Mouse (Mus musculus): ENCODE measurements around the gene Pcbd2. TPM values are rescaled to one million over a fixed set of nuclear protein-coding genes. Genes with fewer than 3 reads are reported as not detected.
"Not testable (repeated sequence)": the region's sequence is repeated elsewhere in the genome, so short reads cannot be mapped to it uniquely, and the experiment has no call there.

Pcbd2 gene
- polyA plus RNA-seq, 1 experiment from 2014 or later: 66.0 TPM

DNA sequence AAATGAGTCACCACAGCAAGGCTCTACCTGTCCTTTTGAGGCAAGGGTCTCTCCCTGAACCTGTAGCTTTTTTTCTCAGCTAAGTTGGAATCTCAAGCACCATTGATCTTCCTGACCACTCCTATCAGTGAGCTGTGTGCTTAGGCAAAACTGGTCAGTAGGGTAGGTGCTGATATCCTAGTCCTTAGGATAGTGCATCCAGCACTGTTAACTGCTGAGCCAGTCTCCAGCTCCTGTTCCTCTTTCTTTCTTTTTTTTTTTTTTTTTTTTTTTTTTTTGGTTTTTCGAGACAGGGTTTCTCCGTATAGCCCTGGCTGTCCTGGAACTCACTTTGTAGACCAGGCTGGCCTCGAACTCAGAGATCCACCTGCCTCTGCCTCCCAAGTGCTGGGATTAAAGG lies 31.2 kb upstream of the Pcbd2 start:
- H3K4me3 ChIP-seq (ENCODE audit: low read length); ATAC-seq (ENCODE audit: low read depth); H3K27me3 ChIP-seq (ENCODE audit: control insufficient read depth, insufficient read depth, low read depth, low read length); H3K9ac ChIP-seq (ENCODE audit: low read length); H3K27ac ChIP-seq (ENCODE audit: low read length); H3K4me2 ChIP-seq (ENCODE audit: low read depth, low read length); H3K9me3 ChIP-seq (ENCODE audit: control insufficient read depth, low read length): not testable (repeated sequence)
- peaks cover 13% of the 10 kb centered on the region for H3K4me1 ChIP-seq (replicated peaks; ENCODE audit: control insufficient read depth, insufficient read depth, low read length)
- H3K36me3 ChIP-seq (ENCODE audit: control insufficient read depth, insufficient read depth, low read length): peaks cover 20% of the 10 kb centered on the region
- no CpG with 5 or more reads among the region's 3 CpGs for WGBS

DNA sequence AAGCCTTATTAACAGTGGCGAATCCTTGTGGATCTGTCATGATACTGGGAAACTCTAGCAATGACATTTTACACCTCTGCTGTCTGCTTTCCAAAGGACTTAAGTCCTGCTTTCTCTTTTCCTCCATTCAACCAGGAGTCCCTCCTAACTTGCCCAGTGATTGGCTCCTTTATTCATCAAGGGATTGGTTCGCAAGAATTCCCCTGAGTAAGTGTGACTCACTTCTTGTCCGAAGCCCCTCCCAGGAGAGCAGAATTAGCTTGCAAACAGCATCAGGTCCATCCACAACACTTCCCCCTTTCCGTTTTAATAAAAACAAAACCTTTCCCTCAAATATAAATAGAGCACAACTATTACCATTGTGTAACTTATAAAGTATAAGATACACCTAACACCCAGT lies 22.9 kb upstream of the Pcbd2 start:
- WGBS: 78% methylated on average over 4 of the region's 4 CpGs
- no peak overlapping the region for H3K9ac ChIP-seq (ENCODE audit: low read length)
- H3K4me2 ChIP-seq (ENCODE audit: low read depth, low read length): no peak overlapping the region
- peaks cover 41% of the 10 kb centered on the region for H3K36me3 ChIP-seq (ENCODE audit: control insufficient read depth, insufficient read depth, low read length)
- no peak for ATAC-seq (ENCODE audit: low read depth)
- H3K9me3 ChIP-seq (ENCODE audit: control insufficient read depth, low read length): peaks cover 5% of the 10 kb centered on the region
- H3K4me1 ChIP-seq (replicated peaks; ENCODE audit: control insufficient read depth, insufficient read depth, low read length): no peaks in the 10 kb centered on the region
- no peaks in the 10 kb centered on the region for H3K27me3 ChIP-seq (ENCODE audit: control insufficient read depth, insufficient read depth, low read depth, low read length)
- H3K4me3 ChIP-seq (ENCODE audit: low read length): no peak overlapping the region
- no peak overlapping the region for H3K27ac ChIP-seq (ENCODE audit: low read length)

DNA sequence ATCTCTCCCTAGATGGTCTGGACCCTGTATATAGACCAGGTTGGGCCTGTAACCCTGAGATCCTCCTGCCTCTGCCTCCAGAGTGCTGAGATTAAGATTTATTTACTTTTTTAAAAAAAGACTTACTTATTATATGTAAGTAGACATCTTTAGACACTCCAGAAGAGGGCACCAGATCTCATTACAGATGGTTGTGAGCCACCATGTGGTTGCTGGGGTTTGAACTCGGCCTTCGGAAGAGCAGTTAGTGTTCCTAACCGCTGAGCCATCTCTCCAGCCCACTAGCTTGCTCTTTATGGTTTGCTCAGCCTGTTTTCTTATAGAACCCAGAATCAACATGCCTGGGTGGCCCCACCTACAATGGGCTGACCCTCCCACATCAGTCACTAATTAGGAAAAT lies 14.3 kb upstream of the Pcbd2 start:
- Histone ChIP-seq H3K4me2 (ENCODE audit: low read depth, low read length) (no peak overlapping the region), H3K27me3 (ENCODE audit: control insufficient read depth, insufficient read depth, low read depth, low read length) (no peaks in the 10 kb centered on the region), H3K9ac (ENCODE audit: low read length) (no peak overlapping the region), H3K9me3 (ENCODE audit: control insufficient read depth, low read length) (no peaks in the 10 kb centered on the region), H3K4me3 (ENCODE audit: low read length) (no peak overlapping the region), H3K27ac (ENCODE audit: low read length) (no peak overlapping the region), H3K4me1 (replicated peaks; ENCODE audit: control insufficient read depth, insufficient read depth, low read length) (peaks cover 4% of the 10 kb centered on the region; the same call in 1 of the 2 replicates), H3K36me3 (ENCODE audit: control insufficient read depth, insufficient read depth, low read length) (peaks cover 1% of the 10 kb centered on the region; the same call in 1 of the 2 replicates)
- 90% methylated on average over 3 of the region's 3 CpGs for WGBS
- no peak for ATAC-seq (ENCODE audit: low read depth)

DNA sequence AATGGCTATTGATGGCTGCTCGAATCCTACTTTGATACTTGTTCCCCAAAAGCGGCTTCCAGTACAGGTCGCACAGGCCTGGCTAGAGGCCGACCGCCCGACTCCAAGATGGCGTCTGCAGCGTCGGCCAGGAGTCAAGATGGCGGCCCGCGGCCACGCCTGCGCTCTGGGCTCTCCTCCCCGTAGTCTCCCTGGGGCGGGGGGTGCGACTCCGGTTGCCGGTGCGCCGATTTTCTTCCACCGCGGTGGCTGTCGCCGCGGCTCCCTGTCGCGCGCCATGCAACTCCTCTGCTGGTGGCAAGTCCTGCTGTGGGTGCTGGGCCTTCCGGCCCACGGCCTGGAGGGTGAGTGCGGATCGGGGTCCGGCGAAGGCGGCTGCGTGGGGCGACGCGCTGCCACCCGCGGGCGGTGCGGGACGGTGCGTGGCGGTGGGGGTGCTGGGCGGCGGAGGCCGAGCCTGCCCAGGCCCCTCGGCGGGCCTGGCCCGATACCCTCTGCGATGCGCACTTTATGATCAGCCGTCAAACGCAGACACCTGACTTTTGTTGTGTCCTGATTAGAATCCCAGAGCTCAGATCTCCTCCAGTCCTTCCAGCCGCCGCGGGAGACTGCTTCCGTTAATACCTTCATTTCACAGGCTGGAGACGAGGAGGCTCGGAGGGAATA lies 12.5 kb upstream of the Pcbd2 start, which contains the start of gene Txndc15:
Txndc15 (plus strand) TSS at position 150 of the 666 bp plus-strand sequence.
- ATAC-seq (ENCODE audit: low read depth): peak; percentile 96
- Histone ChIP-seq H3K4me3 (ENCODE audit: low read length) (peak within 1 kb of the TSS; percentile 93), H3K27me3 (ENCODE audit: control insufficient read depth, insufficient read depth, low read depth, low read length) (no peaks in the 10 kb centered on the region), H3K4me2 (ENCODE audit: low read depth, low read length) (peak within 1 kb of the TSS; percentile 53), H3K4me1 (replicated peaks; ENCODE audit: control insufficient read depth, insufficient read depth, low read length) (peaks cover 4% of the 10 kb centered on the region; the same call in 1 of the 2 replicates), H3K9me3 (ENCODE audit: control insufficient read depth, low read length) (no peaks in the 10 kb centered on the region), H3K27ac (ENCODE audit: low read length) (peak within 1 kb of the TSS; percentile 79), H3K36me3 (ENCODE audit: control insufficient read depth, insufficient read depth, low read length) (peaks cover 12% of the 10 kb centered on the region; the same call in 1 of the 2 replicates), H3K9ac (ENCODE audit: low read length) (peak within 1 kb of the TSS; percentile 99)
- under 1% methylated on average over 58 of the region's 63 CpGs for WGBS

DNA sequence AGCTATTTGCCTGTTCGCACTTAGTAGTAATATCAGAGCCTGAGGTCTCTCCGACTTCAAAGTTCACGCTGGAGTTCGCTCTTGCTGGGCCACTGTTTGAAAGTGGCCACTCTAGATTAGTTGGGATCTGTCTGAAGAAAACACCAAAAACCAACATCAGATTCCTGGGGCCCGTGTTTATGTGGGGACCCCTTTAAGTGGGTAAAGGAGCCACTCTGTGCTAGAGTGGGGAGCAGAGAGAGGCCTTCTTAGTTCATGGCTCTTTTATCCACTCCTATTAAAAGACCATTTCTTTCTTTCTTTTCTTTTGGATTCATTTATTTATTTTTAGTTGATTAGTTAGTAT lies 12.0 kb upstream of the Pcbd2 start:
- Histone ChIP-seq H3K4me3 (ENCODE audit: low read length) (peak overlapping the region; percentile 93), H3K27me3 (ENCODE audit: control insufficient read depth, insufficient read depth, low read depth, low read length) (no peaks in the 10 kb centered on the region), H3K27ac (ENCODE audit: low read length) (peak overlapping the region; percentile 79), H3K4me2 (ENCODE audit: low read depth, low read length) (peak overlapping the region; percentile 53), H3K9ac (ENCODE audit: low read length) (peak overlapping the region; percentile 99), H3K9me3 (ENCODE audit: control insufficient read depth, low read length) (no peaks in the 10 kb centered on the region), H3K36me3 (ENCODE audit: control insufficient read depth, insufficient read depth, low read length) (peaks cover 14% of the 10 kb centered on the region; the same call in 1 of the 2 replicates), H3K4me1 (replicated peaks; ENCODE audit: control insufficient read depth, insufficient read depth, low read length) (peaks cover 4% of the 10 kb centered on the region; the same call in 1 of the 2 replicates)
- peak; percentile 10; the same call in 1 of the 2 replicates for ATAC-seq (ENCODE audit: low read depth)
- WGBS: 2% methylated on average over 5 of the region's 5 CpGs

DNA sequence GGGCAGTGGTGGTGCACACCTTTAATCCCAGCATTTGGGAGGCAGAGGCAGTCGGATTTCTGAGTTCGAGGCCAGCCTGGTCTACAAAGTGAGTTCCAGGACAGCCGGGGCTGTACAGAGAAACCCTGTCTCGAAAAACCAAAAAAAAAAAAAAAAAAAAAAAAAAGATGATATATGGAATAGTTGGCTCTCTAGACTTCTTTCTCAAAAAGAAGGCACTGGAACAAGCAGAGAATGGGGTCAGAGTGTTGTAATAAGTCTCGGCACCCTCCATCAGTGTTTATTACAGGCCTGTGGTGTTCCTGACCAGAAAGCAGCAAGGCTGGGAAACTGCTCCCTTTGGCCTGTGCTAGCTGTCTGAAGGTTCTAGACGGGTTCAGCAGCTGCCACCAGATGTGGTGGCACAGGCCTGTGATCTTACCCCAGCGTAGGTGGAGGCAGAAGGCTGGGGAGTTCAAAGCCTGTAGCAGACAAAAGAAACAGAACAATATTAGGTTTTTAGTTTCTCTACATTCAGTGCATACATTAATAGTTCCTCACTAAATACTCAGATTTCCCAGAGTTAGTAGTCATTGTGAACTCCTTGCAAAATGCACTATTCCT lies 11.2 kb upstream of the Pcbd2 start:
- peak overlapping the region; percentile 53; the same call in 1 of the 2 replicates for H3K4me2 ChIP-seq (ENCODE audit: low read depth, low read length)
- 74% methylated on average over 7 of the region's 7 CpGs for WGBS
- peaks cover 17% of the 10 kb centered on the region; the same call in 1 of the 2 replicates for H3K36me3 ChIP-seq (ENCODE audit: control insufficient read depth, insufficient read depth, low read length)
- H3K4me3 ChIP-seq (ENCODE audit: low read length): no peak overlapping the region; the same call in 1 of the 2 replicates
- H3K9me3 ChIP-seq (ENCODE audit: control insufficient read depth, low read length): no peaks in the 10 kb centered on the region
- no peaks in the 10 kb centered on the region for H3K27me3 ChIP-seq (ENCODE audit: control insufficient read depth, insufficient read depth, low read depth, low read length)
- ATAC-seq (ENCODE audit: low read depth): no peak
- peak overlapping the region; percentile 1; the same call in 1 of the 2 replicates for H3K9ac ChIP-seq (ENCODE audit: low read length)
- peaks cover 4% of the 10 kb centered on the region; the same call in 1 of the 2 replicates for H3K4me1 ChIP-seq (replicated peaks; ENCODE audit: control insufficient read depth, insufficient read depth, low read length)
- no peak overlapping the region for H3K27ac ChIP-seq (ENCODE audit: low read length)

DNA sequence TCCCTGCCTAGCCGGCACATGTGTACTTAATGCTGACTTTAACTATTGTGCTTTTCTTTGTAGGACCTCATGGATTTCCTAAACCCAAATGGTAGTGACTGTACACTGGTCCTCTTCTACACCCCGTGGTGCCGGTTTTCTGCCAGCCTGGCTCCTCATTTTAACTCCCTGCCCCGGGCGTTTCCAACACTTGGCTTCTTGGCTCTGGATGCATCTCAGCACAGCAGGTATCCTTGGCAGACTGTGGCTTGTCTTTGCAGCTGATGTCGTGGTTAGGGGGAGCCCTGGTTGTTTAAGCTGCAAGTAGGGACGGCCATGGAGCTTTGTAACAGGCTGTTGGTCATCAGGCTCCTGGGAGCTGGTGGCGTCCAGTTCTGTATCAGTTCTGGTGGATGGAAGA lies 5.7 kb upstream of the Pcbd2 start:
- no peaks in the 10 kb centered on the region for H3K27me3 ChIP-seq (ENCODE audit: control insufficient read depth, insufficient read depth, low read depth, low read length)
- 80% methylated on average over 8 of the region's 8 CpGs for WGBS
- H3K9ac ChIP-seq (ENCODE audit: low read length): no peak overlapping the region
- H3K4me3 ChIP-seq (ENCODE audit: low read length): no peak overlapping the region
- no peaks in the 10 kb centered on the region for H3K9me3 ChIP-seq (ENCODE audit: control insufficient read depth, low read length)
- peaks cover 34% of the 10 kb centered on the region for H3K36me3 ChIP-seq (ENCODE audit: control insufficient read depth, insufficient read depth, low read length)
- H3K27ac ChIP-seq (ENCODE audit: low read length): no peak overlapping the region
- H3K4me1 ChIP-seq (replicated peaks; ENCODE audit: control insufficient read depth, insufficient read depth, low read length): no peaks in the 10 kb centered on the region
- ATAC-seq (ENCODE audit: low read depth): no peak
- H3K4me2 ChIP-seq (ENCODE audit: low read depth, low read length): no peak overlapping the region

DNA sequence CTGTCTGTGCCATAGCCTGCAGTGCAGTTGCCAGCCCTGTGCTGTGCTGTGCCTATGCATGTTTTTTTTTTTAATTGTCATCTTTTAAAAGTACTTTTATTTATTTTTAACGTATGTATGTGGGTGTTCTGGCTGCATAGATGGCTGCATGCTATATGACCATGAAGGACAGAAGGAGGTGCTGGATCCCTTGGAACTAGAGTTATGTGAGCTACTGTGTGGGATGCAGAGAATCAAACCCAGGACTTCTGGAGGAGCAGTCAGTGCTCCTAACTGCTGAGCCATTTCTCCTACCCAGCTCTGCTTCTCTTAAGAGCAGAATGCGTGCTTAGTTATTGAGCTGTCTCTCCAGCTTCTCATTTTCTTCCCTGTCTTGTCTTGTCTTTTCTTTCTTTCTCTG lies 5.2 kb upstream of the Pcbd2 start:
- H3K4me2 ChIP-seq (ENCODE audit: low read depth, low read length): no peak overlapping the region
- WGBS: 84% methylated on average over 2 of the region's 2 CpGs
- H3K27ac ChIP-seq (ENCODE audit: low read length): no peak overlapping the region
- ATAC-seq (ENCODE audit: low read depth): no peak
- H3K36me3 ChIP-seq (ENCODE audit: control insufficient read depth, insufficient read depth, low read length): peaks cover 34% of the 10 kb centered on the region
- no peak overlapping the region for H3K4me3 ChIP-seq (ENCODE audit: low read length)
- H3K27me3 ChIP-seq (ENCODE audit: control insufficient read depth, insufficient read depth, low read depth, low read length): no peaks in the 10 kb centered on the region
- no peaks in the 10 kb centered on the region for H3K9me3 ChIP-seq (ENCODE audit: control insufficient read depth, low read length)
- no peaks in the 10 kb centered on the region for H3K4me1 ChIP-seq (replicated peaks; ENCODE audit: control insufficient read depth, insufficient read depth, low read length)
- H3K9ac ChIP-seq (ENCODE audit: low read length): no peak overlapping the region

DNA sequence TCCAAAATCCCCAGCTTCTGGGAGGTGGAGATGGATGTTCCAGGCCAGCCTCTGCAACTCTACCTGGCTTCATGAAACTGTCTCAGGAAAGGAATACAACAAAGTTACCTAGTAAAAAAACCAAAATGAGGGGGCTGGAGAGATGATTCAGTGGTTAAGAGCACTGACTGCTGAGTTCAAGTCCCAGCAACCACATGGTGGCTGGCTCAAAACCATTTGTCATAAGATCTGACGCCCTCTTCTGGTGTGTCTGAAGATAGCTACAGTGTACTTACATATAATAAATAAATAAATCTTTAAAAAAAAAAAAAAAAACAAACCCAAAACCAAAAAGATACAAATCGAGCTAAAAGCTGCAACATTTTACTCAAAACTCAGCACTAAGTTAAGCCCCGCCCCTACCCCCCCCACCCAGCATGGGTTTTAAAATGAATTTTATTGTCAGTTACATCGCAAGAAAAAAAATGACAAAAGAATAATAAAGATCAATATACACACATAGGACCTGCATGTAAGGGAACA lies 509 bp upstream of the Pcbd2 start:
- Histone ChIP-seq H3K27ac (ENCODE audit: low read length) (peak overlapping the region; percentile 94), H3K9me3 (ENCODE audit: control insufficient read depth, low read length) (no peaks in the 10 kb centered on the region), H3K4me2 (ENCODE audit: low read depth, low read length) (peak overlapping the region; percentile 61), H3K36me3 (ENCODE audit: control insufficient read depth, insufficient read depth, low read length) (peaks cover 14% of the 10 kb centered on the region), H3K27me3 (ENCODE audit: control insufficient read depth, insufficient read depth, low read depth, low read length) (no peaks in the 10 kb centered on the region), H3K4me1 (replicated peaks; ENCODE audit: control insufficient read depth, insufficient read depth, low read length) (no peaks in the 10 kb centered on the region), H3K9ac (ENCODE audit: low read length) (peak overlapping the region; percentile 84), H3K4me3 (ENCODE audit: low read length) (peak overlapping the region; percentile 67)
- ATAC-seq (ENCODE audit: low read depth): no peak
- 2% methylated on average over 4 of the region's 4 CpGs for WGBS

Measured in lung, embryonic 16.5 days (tissue).